Mouse (Mus musculus) liver, embryonic 14.5 days (tissue): Measurements from ENCODE around the gene Gm10277.

Experiments
- CTCF ChIP-seq: IDR thresholded peaks from 2 replicates; pipeline ENCODE4 v1.5.1; 2016; ENCODE audit warnings: antibody characterized with exemption, low read depth, control low read depth
- EP300 ChIP-seq: IDR thresholded peaks from 2 replicates; pipeline ENCODE4 v1.6.1; 2016; ENCODE audit warnings: antibody characterized with exemption, low read depth

- TF ChIP-seq CTCF (peak; percentile 73), EP300 (no peak)
Observed at GRCm38 (mm10) chr11:77762783-77763672, 24.5 kb downstream of the Gm10277 start, which contains the start of gene Myo18a.
